Mouse (Mus musculus): ENCODE data around the gene Rhot1.

GRCm38 (mm10) chr11:80176911-80177895 lies 31.6 kb upstream of the Rhot1 start:
- TF ChIP-seq CTCF (IDR thresholded peaks at IDR 0.05; ENCODE audit: control insufficient read depth, insufficient read depth, insufficient replicate concordance, low read depth, low read length) (no peak), POLR2A (IDR thresholded peaks at IDR 0.05; ENCODE audit: control insufficient read depth, low read depth, low read length) (no peak)
